ENCODE assay signal across 15 mouse cellular contexts in the genomic region with DNA sequence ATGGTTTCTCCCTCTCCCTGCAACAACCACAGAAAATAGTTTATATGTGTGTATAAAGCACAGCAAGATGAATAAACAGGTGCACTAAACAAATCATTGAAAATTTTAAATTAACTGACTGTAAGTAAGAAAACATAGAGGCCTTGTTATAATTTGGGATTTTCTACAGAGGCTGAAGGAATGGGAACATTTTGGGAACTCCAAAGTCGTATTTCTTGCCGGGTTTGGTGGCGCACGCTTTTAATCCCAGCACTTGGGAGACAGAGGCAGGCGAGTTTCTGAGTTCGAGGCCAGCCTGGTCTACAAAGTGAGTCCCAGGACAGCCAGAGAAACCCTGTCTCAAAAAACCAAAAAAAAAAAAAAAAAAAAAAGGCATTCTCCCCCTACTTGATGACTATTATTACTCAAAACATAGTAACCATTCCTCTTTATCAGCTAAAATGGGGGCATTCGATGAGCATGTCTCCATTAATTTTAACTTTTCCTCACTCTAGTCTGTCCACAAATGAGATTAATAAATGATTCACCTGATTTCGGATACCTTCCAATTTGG.
"Had no signal": no experiment of that assay in that cellular context is flagged by ENCODE, and none has a peak within 500 bp of the region (broad histone marks: within the 10 kb centered on the region; RNA-seq: fewer than 3 reads in every experiment).

No protein-coding gene starts in this region.

- H3K4me2 ChIP-seq: limb, embryonic 15.5 days; lung, embryonic 15.5 days; midbrain, embryonic 11.5 days; midbrain, embryonic 15.5 days; neural tube, embryonic 13.5 days; stomach, embryonic 15.5 days had no signal

- H3K4me1 ChIP-seq: limb, embryonic 15.5 days had no signal

- H3K4me3 ChIP-seq: left cerebral cortex, adult 2 months; limb, embryonic 15.5 days; lung, embryonic 15.5 days; megakaryocyte, embryonic 14.5 days; midbrain, embryonic 15.5 days; neural tube, embryonic 13.5 days; stomach, embryonic 15.5 days had no signal

- H3K9me3 ChIP-seq: limb, embryonic 15.5 days; liver, embryonic 15.5 days; lung, embryonic 15.5 days; megakaryocyte, embryonic 14.5 days; midbrain, embryonic 15.5 days; neural tube, embryonic 13.5 days; stomach, embryonic 15.5 days had no signal

- H3K36me3 ChIP-seq: limb, embryonic 15.5 days; liver, embryonic 15.5 days; lung, embryonic 15.5 days; midbrain, embryonic 15.5 days; neural tube, embryonic 13.5 days; stomach, embryonic 15.5 days had no signal

- H3K27ac ChIP-seq: left cerebral cortex, adult 2 months; limb, embryonic 15.5 days; liver, embryonic 15.5 days; lung, embryonic 15.5 days; macrophage; midbrain, embryonic 15.5 days; neural tube, embryonic 13.5 days; stomach, embryonic 15.5 days had no signal

- ATAC-seq: midbrain, embryonic 15.5 days had no signal

- H3K9ac ChIP-seq: limb, embryonic 15.5 days; liver, embryonic 15.5 days; lung, embryonic 15.5 days; midbrain, embryonic 15.5 days; neural tube, embryonic 13.5 days; stomach, embryonic 15.5 days had no signal

- DNase-seq: kidney, adult 8-10 months; kidney, postnatal 25 days; lung, postnatal 14 days; retina, postnatal 1 day; thymus, adult 2 months had no signal
